Mouse (Mus musculus) cerebellum, adult 9-11 months (tissue): ENCODE measurements at regions not wholly inside any gene's neighbourhood (a gene's known extent, or its start where the extent isn't known, plus 50 kb on each side); places are given as distances from the start of the nearest gene placed in this dataset.
A peak's percentile ranks its signal among the peaks of the same experiment; 100 is the strongest.

ENCODE experiments used
- DNase-seq: peaks from one replicate; pipeline ENCODE4 v3.0.0; 2022

DNA sequence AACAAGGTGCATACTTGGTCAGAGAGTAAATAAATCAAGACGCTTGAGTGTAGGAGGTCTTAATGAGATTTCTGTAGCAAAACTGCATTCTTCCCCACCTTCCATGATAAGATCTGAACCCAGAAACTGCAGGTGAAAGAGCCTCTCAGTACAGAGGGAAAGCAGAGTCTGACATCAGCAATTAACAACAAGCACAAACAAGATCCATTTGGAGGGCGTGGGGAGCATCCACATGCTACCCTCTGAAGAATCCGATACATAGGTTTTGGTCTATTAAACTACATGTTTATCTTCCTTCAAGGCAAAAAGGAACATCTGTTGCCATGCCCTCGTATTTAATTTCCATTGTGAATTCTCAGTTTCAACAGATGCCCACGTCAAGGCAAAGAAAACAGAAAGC lies 124.2 kb downstream of the S1pr1 start:
- no peak for DNase-seq

DNA sequence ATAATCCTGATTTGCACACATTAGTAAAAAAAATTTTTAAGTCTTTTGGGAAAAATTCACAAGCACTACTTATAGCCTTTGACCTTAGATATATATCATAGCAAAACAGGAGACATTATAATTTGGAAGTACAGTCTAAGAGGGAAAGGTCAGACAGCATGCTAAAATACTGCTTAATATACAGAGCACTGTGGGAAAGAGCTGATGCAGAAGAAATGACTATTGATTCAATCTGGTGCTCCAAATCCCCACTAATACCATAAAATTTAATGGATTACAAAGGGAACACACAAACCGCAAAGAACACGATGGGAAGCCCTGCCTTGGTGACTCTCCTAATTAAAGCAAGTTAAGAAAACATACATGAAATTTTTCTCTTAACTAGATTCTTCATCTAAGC lies 126.3 kb downstream of the S1pr1 start:
- DNase-seq = no peak

DNA sequence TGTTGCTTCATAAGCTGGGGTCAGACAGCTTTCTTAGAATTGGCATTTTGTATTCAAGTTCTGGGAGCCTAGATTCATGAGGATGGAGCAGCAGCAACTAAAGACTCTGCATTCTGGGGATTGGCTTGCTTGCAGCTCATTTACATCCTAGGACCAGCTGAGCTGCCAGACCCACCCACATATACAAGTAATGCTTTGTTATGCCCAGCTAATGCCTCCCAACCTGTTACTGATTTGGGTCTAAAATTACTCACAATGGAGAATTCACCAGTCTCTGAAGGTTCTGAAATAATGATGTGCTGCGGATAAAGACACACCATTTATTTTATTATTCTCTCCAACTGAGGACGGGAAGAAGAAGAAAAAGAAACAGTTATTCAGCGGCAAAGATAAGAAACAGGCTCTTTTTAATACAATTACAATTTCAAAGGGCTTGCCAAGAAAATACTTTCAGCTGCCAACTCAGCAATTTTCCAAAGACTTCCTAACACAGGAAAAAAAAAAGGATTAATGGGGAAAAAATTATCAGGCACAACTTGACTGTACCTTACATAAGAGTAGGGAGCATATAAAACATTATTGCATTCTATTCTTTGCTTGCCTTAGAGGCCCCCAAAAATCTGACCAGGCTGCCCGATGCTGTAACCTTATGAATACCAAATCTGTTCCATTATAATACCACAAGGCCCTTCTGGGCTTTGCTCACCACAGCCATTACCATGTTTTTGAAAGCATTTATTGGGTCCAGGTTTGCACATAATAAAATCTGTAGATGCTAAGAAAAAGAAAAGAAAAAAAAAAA lies 134.5 kb downstream of the S1pr1 start:
- no peak for DNase-seq

DNA sequence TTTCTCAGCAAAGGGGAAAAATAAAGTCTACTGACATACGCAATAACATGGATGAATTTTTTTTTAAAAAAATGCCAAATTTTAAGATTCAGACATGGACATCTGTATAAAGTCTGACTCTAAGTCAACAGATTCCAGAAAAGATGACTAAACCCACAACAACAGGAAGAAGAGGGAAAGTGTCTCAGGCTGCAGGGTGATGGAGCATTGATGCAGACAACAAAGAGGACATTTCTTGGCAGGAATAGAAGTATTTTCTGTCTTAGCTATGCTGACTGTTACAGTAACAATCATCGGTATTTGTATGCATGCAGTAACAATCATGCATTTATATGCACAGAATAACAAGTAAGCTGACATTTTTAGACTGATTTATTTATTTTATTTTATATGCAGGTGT lies 139.5 kb downstream of the S1pr1 start:
- DNase-seq = no peak

DNA sequence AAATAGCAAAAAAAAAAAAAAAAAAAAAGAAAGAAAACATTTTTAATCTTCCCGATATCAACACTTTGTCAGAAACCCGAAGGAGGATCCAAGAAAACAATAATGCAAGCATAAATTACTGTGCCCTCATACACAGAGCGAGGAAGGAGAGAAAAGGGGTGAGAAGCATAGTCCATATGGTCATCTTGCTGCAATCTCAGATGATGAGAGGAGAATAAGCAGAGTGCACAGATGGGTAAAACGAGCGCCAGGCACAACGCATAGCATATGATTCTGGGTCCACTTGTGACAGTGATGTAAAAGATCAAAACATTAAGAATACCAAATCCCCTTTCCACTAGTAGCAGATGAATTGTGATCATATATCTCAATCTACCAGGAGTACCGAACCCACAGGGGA lies 152.1 kb downstream of the S1pr1 start:
- DNase-seq = no peak

DNA sequence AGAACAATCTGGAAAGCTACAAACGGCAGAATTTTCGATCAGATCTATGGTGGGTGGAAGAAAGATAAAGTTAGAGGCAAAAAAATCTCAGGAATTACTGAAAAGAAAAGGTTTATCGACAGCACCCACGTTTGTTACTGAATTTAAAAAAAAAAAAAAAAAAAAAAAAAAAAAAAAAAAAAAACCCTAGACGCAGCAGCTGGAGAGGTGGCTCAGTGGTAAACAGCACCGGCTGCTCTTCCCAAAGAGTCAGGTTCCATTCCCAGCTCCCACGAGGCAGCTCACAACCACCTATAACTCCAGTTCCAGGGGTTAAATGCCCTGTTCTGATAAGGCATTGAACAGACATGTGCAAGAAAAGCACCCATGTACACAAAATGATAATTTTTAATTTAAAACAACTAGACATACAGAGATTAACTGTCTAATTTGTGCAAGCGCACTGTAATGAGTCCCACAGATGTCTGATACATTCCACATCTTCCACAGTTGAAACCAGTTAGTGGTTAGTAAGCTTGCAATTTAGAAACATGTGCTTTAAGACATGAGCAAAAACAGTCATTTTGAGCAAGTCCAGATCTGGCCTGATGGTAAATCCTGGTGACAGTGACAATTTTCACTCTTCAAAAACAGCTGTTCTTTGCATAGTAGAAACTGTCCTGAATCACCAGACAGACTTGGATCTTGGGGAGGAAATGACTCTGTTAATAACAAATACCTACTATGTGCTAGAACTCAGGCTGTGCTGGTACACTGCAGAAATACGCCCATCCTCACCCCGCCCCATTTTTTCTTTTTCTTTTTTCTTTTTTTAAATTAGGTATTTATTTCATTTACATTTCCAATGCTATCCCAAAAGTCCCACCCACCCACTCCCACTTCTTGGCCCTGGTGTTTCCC lies 159.8 kb downstream of the S1pr1 start:
- DNase-seq = no peak

DNA sequence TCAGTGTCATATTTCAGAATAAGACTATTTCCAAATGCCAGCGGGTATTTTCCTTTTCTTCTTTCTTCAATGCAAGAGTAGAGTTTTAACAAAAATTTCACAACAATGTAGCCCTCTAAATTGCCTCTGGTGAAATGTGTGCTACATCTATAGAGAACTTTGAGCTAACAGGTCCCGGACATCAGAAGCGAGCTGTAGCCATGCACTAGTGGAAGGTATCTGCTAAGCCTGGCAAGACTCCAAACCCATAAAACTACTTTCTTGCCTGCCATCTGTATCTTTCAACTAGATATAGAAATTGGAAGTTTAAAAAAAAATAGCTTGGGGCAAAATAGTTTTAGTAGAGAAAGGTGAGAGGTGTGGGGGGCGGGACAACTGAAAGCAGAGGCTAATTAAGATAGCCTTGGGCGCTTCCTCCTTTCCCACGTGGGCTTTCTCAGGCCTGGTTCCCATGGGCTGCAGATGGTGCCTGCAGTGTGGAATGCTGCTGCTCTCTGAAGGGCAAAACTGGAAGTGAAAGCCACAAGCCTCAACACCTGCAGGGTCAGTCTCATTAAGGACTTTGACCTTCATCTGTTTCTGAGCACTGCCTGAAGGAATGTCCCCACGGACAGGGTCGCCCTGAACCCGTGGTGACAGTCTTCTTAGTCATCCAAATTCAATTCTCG lies 160.9 kb downstream of the S1pr1 start:
- DNase-seq = peak; percentile 10

DNA sequence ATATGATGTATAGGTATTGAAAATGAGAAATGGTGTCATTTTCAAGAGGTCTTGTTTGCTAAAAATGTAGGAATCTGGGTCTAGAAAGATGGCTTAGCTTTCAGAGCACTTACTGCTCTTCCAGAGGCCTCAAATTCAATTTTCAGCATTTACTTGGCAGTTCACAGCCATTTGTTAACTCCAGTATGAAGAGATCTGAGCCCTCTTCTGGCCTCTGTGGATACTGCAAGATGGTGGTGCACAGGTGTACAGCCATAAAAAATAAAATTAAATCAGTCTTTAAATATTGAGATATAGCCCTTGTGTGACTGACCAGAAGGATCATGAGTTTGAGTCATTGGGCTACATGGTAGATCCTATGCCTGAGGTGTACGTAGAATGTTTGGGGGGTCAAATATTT lies 173.1 kb downstream of the S1pr1 start:
- DNase-seq = peak; percentile 23

DNA sequence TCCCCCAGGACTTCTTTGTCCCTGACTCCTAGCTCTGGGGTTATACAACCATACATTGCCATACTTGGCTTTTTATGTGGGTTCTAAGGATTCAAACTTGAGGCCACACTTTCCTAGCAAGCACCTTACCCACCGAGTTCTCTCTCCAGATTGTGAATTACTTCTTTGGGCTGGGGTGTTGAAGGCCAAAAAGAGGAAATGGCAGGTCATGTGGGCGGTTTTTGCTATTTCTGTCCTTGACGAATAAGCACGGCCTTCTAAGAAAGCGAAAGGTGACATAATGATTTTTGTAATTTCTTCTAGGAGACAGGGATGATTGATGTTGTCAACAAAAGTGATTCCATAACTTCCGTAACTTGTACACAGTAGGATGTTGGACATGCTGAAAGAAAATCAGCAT lies 176.5 kb downstream of the S1pr1 start:
- DNase-seq = no peak

DNA sequence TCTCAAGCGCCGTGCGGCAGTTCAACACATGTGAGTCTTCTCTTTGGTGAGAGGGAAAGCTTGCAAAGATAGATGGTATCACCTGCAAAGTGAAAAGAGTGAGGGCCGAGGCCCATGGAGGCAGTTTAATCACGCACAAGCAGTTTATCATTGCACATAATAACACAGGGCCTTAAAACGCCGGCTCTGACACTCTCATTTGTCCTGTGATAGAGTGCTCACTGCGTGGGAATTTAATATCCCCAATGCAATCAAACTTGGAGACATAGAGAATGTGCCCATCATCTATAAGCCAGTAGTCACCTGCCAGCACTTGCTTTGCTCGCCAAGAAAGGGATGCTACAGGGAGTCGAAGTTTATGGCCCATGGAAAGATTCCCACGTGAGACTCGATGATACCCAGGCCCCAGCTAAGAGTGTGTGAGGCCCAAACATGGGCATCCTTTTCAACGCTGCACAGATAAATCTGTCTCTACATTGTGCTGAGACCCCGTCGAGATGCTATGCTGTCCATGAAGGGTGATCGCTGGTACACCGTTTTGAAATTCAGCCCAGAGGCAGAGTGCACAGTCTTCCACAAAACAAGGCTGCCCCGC lies 182.6 kb downstream of the S1pr1 start:
- DNase-seq = no peak

DNA sequence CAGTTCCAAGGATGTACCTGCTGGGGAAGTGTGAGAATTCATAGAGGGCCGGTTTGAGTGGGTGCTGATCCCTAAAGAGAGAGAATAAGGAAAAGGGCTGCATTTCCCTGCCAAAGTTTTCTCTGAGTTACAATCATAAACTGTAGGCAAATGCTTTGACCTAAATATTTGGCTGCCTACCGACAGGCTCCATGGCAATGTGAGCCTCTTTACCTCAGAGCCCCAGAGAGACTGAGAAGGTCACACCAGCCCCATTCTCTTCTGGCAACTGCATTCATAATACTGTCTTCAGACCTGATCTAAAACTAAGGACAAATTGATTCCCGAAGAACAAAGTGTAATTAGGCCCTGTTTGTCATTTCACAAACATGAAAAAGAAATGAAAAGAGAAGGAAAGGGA lies 184.4 kb downstream of the S1pr1 start:
- no peak for DNase-seq

DNA sequence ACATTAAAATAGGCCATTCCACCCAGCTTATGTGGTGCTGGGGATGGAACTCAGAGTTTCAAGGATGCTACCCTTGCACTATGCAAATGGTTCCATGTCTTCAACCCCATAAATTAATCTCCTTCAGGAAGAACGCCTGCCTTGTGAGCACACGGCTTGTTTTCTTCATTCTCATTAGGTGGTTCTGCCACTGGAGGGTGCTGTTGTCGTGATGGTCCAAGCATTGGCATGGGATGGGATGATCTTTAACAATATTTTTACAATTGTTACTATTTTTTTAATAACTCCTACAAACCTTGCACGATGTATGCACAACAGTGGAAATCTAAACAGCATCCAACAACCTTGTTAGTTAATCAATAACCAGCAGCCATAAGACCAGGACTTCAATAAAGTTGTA lies 185.0 kb downstream of the S1pr1 start:
- no peak for DNase-seq

DNA sequence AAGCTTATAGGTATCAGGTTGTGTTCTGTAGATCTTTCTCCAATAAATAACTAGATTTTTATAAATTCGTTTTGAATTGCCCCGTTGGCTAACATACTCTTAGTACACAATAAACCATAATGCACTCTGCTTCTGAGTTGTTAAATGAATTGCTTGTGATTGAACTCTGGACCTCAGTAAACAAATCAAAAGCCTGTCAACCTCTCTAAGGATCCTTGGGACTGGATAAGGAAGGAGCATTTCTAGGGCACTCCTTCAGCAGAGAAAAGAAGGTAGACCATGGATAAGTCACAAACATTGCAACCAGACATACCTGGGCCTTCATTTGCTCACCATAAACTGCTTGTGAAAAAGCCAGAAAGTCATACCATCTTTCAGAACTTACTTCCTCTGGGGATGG lies 191.4 kb downstream of the S1pr1 start:
- no peak for DNase-seq

DNA sequence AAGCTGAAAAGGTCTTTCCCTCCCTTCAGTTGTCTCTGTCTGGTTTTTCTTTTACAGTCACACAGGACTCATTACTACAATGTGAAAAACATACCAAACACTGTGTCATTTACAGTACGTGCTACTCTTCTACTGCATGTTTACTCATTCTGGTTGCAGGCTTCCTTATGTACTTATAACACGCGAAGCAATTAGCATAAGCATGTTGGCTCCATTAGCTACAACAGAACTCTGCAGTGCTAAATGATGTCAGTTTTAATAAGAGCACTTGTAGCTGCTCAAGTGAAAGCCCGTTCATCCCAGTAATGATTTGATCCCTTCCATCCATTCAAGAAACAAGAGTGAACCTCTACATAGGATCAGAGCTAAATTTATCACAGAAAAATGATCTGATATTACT lies 199.2 kb downstream of the S1pr1 start:
- no peak for DNase-seq

DNA sequence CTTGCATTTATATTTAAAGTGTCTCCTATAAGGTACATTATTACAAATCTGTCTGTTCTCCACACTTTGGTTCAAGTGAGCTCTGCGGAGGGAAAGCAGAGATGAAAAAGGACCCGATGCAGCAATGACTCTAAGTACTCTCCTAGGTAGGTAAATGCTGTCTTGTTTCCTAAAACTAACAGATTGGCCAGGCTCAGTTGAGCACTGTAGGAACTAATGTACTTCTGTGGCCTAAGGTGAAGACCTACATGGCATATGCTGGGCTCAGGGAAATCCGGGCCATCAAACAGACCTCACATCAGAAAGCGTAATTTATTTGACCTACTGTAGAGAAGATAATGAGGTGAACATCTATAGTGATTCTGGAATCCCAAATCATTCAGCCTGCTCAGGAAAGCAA lies 205.2 kb downstream of the S1pr1 start:
- DNase-seq = no peak

DNA sequence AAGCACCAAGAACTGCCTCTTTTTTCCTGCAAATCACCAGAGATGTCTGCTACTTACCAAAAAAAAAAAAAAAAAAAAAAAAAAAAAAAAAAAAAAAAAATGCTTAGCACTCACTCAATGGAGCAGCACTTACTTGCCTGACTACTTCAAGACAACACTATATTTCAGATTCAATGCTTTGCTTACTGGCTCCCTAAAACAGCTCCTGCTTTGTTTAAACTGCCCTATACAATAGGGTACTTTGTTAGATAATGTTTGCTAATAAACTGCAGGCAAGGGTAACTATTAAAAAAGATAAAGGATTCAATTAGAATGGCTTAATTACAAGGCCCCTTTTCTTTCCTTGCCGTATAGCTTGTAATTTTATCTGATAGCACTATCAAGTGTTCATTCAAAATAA lies 217.5 kb downstream of the S1pr1 start:
- no peak for DNase-seq

DNA sequence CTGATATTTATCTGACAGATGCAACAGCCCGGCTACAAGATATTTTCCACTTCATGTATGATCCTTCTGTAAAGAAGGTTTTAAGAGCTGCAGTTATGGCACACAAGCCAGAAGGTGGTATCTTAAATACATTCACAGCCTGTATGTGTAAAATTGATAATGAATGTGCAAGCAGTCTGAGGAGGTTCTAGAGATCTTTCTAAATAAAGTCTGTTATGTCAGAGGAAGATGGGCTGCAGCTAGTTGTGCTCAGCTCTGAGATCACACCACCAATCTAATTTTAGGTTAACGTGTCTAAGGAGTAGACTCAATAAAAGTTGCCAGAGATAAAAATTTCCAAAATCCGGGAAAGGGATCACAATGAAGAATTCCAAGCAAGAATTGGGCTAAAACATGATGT lies 218.8 kb downstream of the S1pr1 start:
- DNase-seq = no peak

DNA sequence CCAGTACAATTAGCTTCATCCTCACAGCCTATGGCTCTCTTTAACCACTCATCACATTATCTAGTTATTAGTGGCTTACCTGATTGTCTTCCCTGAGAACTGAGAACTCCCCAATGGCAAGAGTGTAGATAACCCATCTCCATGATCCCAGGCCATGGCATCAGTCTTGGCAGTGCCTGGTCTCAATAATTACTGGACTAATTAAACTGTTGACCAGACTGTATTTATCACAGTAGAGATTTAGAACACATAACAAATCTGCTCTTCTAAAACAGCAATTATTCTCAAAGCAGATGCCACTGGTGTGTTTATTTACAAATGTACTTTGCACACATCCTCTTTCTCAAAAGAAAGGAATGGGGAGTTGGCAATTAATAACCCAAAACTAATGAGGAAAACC lies 219.2 kb downstream of the S1pr1 start:
- DNase-seq = no peak

DNA sequence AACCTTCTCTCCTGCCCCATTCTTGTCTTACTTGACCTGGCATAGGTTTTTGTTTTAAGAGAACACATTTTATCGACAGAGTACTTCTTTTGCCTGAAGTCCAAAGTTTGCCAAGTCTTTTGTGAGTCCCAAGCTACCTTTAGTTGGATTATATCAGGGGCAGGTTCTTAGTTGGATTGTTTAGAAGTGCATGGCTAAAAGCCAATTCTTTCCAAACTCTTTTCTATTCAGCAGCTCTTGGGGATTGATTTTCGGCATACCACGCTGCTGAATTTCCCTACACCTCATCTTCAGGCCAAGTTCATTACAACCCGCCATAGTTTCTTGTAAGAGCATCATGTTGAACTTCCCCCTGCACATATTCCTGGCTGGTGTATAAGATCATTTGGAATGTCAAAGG lies 245.9 kb downstream of the S1pr1 start:
- no peak for DNase-seq

DNA sequence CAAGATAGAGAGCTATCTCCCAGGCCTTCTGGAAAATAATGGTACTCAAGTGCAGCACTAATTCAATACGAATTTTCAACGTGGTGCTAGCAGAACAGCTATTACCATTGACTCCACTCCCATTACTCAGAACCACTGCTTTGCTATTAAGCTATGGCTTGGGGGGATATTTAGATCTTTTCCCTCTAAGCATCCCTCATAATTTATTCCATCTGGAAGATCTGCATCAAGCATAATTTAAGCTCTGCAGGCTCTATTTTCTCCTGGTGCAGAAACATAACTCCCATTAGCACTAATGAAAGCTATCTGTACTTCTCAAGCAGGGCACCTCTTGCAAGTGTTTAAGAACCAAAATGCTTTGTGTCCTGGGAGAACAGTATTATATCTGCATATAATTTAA lies 247.0 kb downstream of the S1pr1 start:
- DNase-seq = no peak

DNA sequence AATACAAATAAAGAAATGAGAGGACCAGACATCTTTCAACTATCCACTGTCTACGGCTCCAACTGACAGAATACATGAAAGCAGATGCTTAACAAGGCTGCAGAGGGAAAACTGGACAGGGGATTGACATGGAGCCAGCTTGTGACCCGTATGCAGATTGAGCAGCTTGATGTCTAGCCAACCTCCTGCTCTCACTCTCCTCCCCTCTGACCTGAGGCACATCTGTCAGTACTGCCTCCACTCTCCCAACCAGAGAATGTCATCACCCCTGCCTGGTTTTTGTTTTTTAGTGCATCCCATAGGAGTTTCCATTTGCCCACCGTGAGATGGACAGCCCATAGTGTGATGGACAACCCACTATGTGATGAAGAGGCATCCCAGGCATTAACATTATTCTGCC lies 252.2 kb downstream of the S1pr1 start:
- no peak for DNase-seq
